Mouse (Mus musculus) liver, adult 2 months (tissue): ENCODE measurements at regions not wholly inside any gene's neighbourhood (a gene's known extent, or its start where the extent isn't known, plus 50 kb on each side); places are given as distances from the start of the nearest gene placed in this dataset.

ENCODE experiments used
- CTCF ChIP-seq: fragments of 200-500 bp; IDR thresholded peaks from 2 replicates; pipeline ENCODE4 v1.5.1; 2011; ENCODE audit warnings: low read depth, low read length, control low read depth
- POLR2A ChIP-seq: fragments of 200-500 bp; IDR thresholded peaks from 2 replicates; pipeline ENCODE4 v1.6.1; 2011; ENCODE audit warnings: low read length, control low read depth; ENCODE audit not compliant: insufficient read depth; ENCODE audit errors: extremely low read depth

DNA sequence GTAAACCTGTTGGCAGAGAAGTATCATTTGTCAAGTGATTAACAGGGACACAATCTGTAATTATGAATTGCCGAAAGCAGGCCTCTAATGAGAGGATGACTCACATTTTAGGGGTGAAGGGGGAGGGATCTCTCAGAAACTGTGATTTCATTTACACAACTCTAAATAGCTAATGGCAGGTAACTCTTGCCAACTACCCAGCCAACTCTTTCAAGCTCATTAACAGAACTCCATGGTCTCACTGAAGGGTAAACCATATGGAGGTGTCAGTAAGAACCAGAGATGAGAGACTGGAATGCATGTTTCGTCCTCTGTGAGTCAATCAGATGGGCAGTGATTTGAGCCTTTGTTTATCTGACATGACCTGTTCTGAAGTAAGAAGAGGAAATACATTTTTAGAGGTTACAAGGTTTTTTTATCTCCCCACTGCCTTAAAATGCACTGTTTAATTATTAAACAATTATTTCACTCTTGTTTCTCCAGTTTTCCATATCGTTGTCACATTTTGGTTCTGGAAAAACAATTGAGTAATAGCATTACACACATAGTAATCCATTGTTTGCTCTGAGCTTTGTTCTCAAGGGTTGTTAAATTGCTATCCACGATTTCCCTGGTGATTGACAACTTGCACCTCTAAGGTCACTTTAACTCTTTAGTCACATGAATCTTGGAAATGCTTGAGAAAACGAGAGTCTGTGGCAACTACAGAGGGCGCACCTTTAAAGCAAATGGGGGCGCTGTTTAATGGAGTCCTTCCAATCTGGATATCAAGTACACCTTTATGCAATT is 451.5 kb downstream of the Gm43517 start:
- TF ChIP-seq CTCF (no peak), POLR2A (no peak)
